Mouse (Mus musculus): ENCODE data around the gene Cdkl2. TPM values are rescaled to one million over a fixed set of nuclear protein-coding genes. Genes with fewer than 3 reads are reported as not detected.

The Cdkl2 gene
- polyA plus RNA-seq, 2 experiments = 0.13 to 0.30 TPM

DNA sequence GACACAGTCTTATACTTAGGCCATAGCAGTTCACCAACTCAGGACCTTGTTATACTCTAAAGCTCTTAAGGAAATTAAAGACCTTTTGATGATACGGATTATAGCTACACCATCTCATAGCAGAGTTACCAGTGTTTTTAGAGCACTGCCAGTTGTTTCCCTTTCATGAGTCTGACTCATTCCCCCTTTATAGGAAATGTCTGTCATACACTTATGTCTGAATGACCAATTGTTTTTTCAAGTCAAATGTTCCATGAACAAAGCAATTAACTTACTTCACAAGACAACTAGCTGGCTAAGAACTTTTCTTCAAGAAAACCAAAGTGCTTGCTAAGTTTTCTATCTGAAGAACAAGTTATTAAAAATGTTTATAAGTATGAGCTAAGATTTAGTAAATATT lies 83.7 kb downstream of the Cdkl2 start:
- no peaks in the 10 kb centered on the region for H3K27me3 ChIP-seq (ENCODE audit: control insufficient read depth, insufficient read depth, low read length)
- H3K9me3 ChIP-seq (ENCODE audit: control insufficient read depth, low read length) = no peaks in the 10 kb centered on the region
- WGBS (ENCODE audit: insufficient replicate concordance) = 82% methylated on average over 1 of the region's 1 CpGs
- peak overlapping the region; percentile 93 for H3K9ac ChIP-seq (replicated peaks)
- no peak for TF ChIP-seq EP300 (IDR thresholded peaks at IDR 0.05; ENCODE audit: low read depth)
- TF ChIP-seq CTCF (IDR thresholded peaks at IDR 0.05; ENCODE audit: low read depth) = no peak
- H3K4me1 ChIP-seq (replicated peaks; ENCODE audit: control insufficient read depth in 2 of 2, insufficient read depth in 2 of 2, low read length in 1 of 2) = peaks cover 29 to 33% of the 10 kb centered on the region in 2 experiments
- H3K4me2 ChIP-seq (ENCODE audit: low read depth) = peak overlapping the region; percentile 96
- H3K27ac ChIP-seq = no peak overlapping the region
- H3K4me3 ChIP-seq (ENCODE audit: insufficient read depth in 1 of 2, low read depth in 2 of 2, low read length in 2 of 2) = peak overlapping the region in 1 of 2 experiments; percentile 80; a peak in 2 of 4 replicates
- ATAC-seq (ENCODE audit: insufficient read depth) (no peak), DNase-seq (ENCODE audit: low read depth in 3 of 3, low spot score in 3 of 3) (no peak)
- peaks cover 13% of the 10 kb centered on the region for H3K36me3 ChIP-seq (replicated peaks; ENCODE audit: control insufficient read depth, insufficient read depth, low read depth)

DNA sequence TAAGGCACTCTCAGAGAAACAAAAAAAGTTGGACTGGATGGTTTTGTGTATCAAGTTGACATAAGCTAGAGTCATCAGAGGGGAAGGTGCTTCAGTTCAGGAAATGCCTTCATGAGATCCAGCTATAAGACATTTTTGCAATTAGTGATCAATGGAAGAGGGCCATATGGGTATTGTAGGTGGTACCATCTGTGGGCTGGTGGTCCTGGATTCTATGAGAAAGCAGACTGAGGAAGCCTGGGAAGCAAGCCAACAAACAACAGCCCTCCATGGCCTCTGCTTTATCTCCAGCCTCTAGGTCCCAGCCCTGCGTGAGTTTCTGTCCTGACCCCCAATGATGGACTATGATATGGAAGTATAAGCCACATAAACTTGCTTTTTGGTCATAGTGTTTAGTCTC lies 84.6 kb downstream of the Cdkl2 start:
- Histone ChIP-seq H3K9me3 (ENCODE audit: control insufficient read depth, low read length) (no peaks in the 10 kb centered on the region), H3K4me2 (ENCODE audit: low read depth) (peak overlapping the region; percentile 36), H3K9ac (replicated peaks) (no peak overlapping the region), H3K27me3 (ENCODE audit: control insufficient read depth, insufficient read depth, low read length) (no peaks in the 10 kb centered on the region), H3K27ac (no peak overlapping the region), H3K36me3 (replicated peaks; ENCODE audit: control insufficient read depth, insufficient read depth, low read depth) (peaks cover 19% of the 10 kb centered on the region), H3K4me1 (replicated peaks; ENCODE audit: control insufficient read depth in 2 of 2, insufficient read depth in 2 of 2, low read length in 1 of 2) (peaks cover 29 to 33% of the 10 kb centered on the region in 2 experiments), H3K4me3 (ENCODE audit: insufficient read depth in 1 of 2, low read depth in 2 of 2, low read length in 2 of 2) (no peak overlapping the region)
- 12% methylated on average over 1 of the region's 1 CpGs for WGBS (ENCODE audit: insufficient replicate concordance)
- TF ChIP-seq CTCF (IDR thresholded peaks at IDR 0.05; ENCODE audit: low read depth) (no peak), EP300 (IDR thresholded peaks at IDR 0.05; ENCODE audit: low read depth) (no peak)
- ATAC-seq (ENCODE audit: insufficient read depth) (no peak), DNase-seq (ENCODE audit: low read depth in 3 of 3, low spot score in 3 of 3) (no peak)

DNA sequence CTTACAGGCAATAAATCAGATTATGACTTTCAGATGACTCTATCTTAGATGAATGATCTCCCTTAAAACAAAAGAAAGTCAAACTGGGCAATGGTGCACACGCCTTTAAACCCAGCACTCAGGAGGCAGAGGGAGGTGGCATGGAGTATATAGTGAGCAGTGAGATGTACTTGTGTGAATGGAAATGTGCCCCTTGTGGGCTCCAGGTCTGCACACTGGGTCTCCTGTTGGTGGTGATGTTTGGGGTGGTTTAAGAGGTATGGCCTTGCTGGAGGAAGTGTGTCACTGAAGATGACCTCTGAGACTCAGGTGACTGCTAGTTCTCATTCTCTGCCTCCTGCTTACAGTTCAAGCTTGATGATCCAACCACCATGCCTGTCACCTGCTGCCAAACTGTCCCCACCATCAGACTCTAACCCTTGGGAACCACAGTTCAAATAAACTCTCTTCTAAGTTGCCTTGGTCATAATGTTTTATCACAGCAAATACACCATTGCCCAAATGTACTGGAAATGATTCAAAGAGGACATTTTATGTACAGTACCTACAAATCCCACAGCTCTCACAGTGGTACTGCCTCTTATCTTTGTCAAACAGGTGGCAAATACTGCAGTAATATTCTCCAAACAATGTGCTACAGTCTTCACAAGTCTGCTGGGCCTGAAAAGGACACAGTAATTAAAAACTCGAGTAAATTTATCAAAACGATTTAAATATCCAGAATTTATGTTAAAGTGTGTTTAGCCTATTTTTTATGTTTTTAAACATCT lies 86.5 kb downstream of the Cdkl2 start:
- H3K4me1 ChIP-seq (replicated peaks; ENCODE audit: control insufficient read depth in 2 of 2, insufficient read depth in 2 of 2, low read length in 1 of 2) = peaks cover 29 to 31% of the 10 kb centered on the region in 2 experiments
- H3K36me3 ChIP-seq (replicated peaks; ENCODE audit: control insufficient read depth, insufficient read depth, low read depth) = peaks cover 31% of the 10 kb centered on the region
- 54% methylated on average over 3 of the region's 3 CpGs for WGBS (ENCODE audit: insufficient replicate concordance)
- H3K27me3 ChIP-seq (ENCODE audit: control insufficient read depth, insufficient read depth, low read length) = no peaks in the 10 kb centered on the region
- H3K27ac ChIP-seq = no peak overlapping the region
- peak; percentile 35; the same call in 1 of the 2 replicates for TF ChIP-seq EP300 (IDR thresholded peaks at IDR 0.05; ENCODE audit: low read depth)
- TF ChIP-seq CTCF (IDR thresholded peaks at IDR 0.05; ENCODE audit: low read depth) = no peak
- H3K4me2 ChIP-seq (ENCODE audit: low read depth) = no peak overlapping the region
- no peak for DNase-seq (ENCODE audit: low read depth in 3 of 3, low spot score in 3 of 3)
- H3K4me3 ChIP-seq (ENCODE audit: insufficient read depth in 1 of 2, low read depth in 2 of 2, low read length in 2 of 2) = no peak overlapping the region
- no peak overlapping the region for H3K9ac ChIP-seq (replicated peaks)
- no peaks in the 10 kb centered on the region for H3K9me3 ChIP-seq (ENCODE audit: control insufficient read depth, low read length)
- ATAC-seq (ENCODE audit: insufficient read depth) = no peak

Other genes with a start within 250 kb of the Cdkl2 start
- gene Rchy1, start 80.8 kb downstream of the Cdkl2 start, polyA plus RNA-seq (2012; rRNA removed) = 20.1 and 20.9 TPM in 2 replicates
- gene Rchy1, start 80.8 kb downstream of the Cdkl2 start, polyA plus RNA-seq (2014; fragmentation: Nextera tagmentation; extraction: Ambion mirVana) = 15.1 and 15.6 TPM in 2 replicates
- not detected in 2 replicates for gene Odaph, start 56.4 kb downstream of the Cdkl2 start, polyA plus RNA-seq (2012; rRNA removed)
- gene Odaph, start 56.4 kb downstream of the Cdkl2 start, polyA plus RNA-seq (2014; fragmentation: Nextera tagmentation; extraction: Ambion mirVana) = not detected in 2 replicates
- gene G3bp2, start 39.8 kb upstream of the Cdkl2 start, polyA plus RNA-seq (2012; rRNA removed) = 12.5 and 19.0 TPM in 2 replicates
- 54.3 and 56.0 TPM in 2 replicates for gene G3bp2, start 39.8 kb upstream of the Cdkl2 start, polyA plus RNA-seq (2014; fragmentation: Nextera tagmentation; extraction: Ambion mirVana)
- 11.1 and 18.6 TPM in 2 replicates for gene Uso1, start 94.1 kb upstream of the Cdkl2 start, polyA plus RNA-seq (2012; rRNA removed)
- 14.3 and 14.7 TPM in 2 replicates for gene Uso1, start 94.1 kb upstream of the Cdkl2 start, polyA plus RNA-seq (2014; fragmentation: Nextera tagmentation; extraction: Ambion mirVana)
- gene U90926, start 171.5 kb upstream of the Cdkl2 start, polyA plus RNA-seq (2012; rRNA removed) = not detected in 2 replicates
- not detected in 2 replicates for gene U90926, start 171.5 kb upstream of the Cdkl2 start, polyA plus RNA-seq (2014; fragmentation: Nextera tagmentation; extraction: Ambion mirVana)
- 0.05 and 0.13 TPM in 2 replicates for gene Ppef2, start 212.4 kb upstream of the Cdkl2 start, polyA plus RNA-seq (2012; rRNA removed)
- gene Ppef2, start 212.4 kb upstream of the Cdkl2 start, polyA plus RNA-seq (2014; fragmentation: Nextera tagmentation; extraction: Ambion mirVana) = not detected in 2 replicates
- gene Naaa, start 234.3 kb upstream of the Cdkl2 start, polyA plus RNA-seq (2012; rRNA removed) = 4.3 and 4.4 TPM in 2 replicates
- 3.6 and 4.5 TPM in 2 replicates for gene Naaa, start 234.3 kb upstream of the Cdkl2 start, polyA plus RNA-seq (2014; fragmentation: Nextera tagmentation; extraction: Ambion mirVana)